8 mouse cellular contexts compared by ENCODE assay signal in genomic region chr1:46970470-46970869, GRCm38 (mm10).
A peak's percentile ranks its signal among the peaks of the same experiment; 100 is the strongest.
DNase-seq lines count a peak whose midpoint lies in the region; ATAC-seq and TF ChIP-seq lines count a peak whose summit lies in the region.
"Had no signal": no experiment of that assay in that cellular context is flagged by ENCODE, and none has a peak within 500 bp of the region (broad histone marks: within the 10 kb centered on the region; RNA-seq: fewer than 3 reads in every experiment).

No protein-coding gene starts in this region.

- no peak overlapping the region for H3K4me2 ChIP-seq in midbrain, postnatal 0 days (ENCODE audit: low read depth, low read length, poor library complexity, severe bottlenecking)
- no peak overlapping the region for H3K4me2 ChIP-seq in midbrain, embryonic 13.5 days (replicated peaks)
- H3K4me2 ChIP-seq in heart, embryonic 12.5 days: peak overlapping the region; percentile 33
- no peak overlapping the region for H3K4me2 ChIP-seq in liver, embryonic 14.5 days (ENCODE audit: low read depth)
- H3K4me2 ChIP-seq: neural tube, embryonic 12.5 days had no signal

- ATAC-seq in midbrain, postnatal 0 days (ENCODE audit: low FRiP score): no peak
- no peak for ATAC-seq in midbrain, embryonic 13.5 days
- ATAC-seq in Patski: peak; percentile 54
- no peak for ATAC-seq in heart, embryonic 12.5 days (ENCODE audit: insufficient number of reproducible peaks, low FRiP score)
- no peak for ATAC-seq in liver, embryonic 14.5 days (ENCODE audit: insufficient read depth)

- POLR2A ChIA-PET in Patski (lab: Charles Lee): no interaction called here

- peak; percentile 68 for TF ChIP-seq CTCF in midbrain, postnatal 0 days (IDR thresholded peaks at IDR 0.05)
- peak; percentile 62 for TF ChIP-seq CTCF in Patski (IDR thresholded peaks at IDR 0.05)
- TF ChIP-seq CTCF in liver, embryonic 14.5 days (IDR thresholded peaks at IDR 0.05; ENCODE audit: low read depth): peak; percentile 46

- H3K27me3 ChIP-seq in midbrain, postnatal 0 days (ENCODE audit: insufficient read depth, low read length): no peaks in the 10 kb centered on the region
- no peaks in the 10 kb centered on the region for H3K27me3 ChIP-seq in midbrain, embryonic 13.5 days
- H3K27me3 ChIP-seq in Patski: peaks cover 8% of the 10 kb centered on the region
- H3K27me3 ChIP-seq in heart, embryonic 12.5 days (replicated peaks): no peaks in the 10 kb centered on the region
- H3K27me3 ChIP-seq in liver, embryonic 14.5 days (ENCODE audit: control insufficient read depth, insufficient read depth, low read length): no peaks in the 10 kb centered on the region
- H3K27me3 ChIP-seq: neural tube, embryonic 12.5 days had no signal

- 51% methylated on average over 3 of the region's 3 CpGs for WGBS in midbrain, postnatal 0 days
- WGBS in midbrain, embryonic 13.5 days: 63% methylated on average over 3 of the region's 3 CpGs
- 18% methylated on average over 3 of the region's 3 CpGs for WGBS in heart, embryonic 12.5 days
- 33% methylated on average over 3 of the region's 3 CpGs for WGBS in liver, embryonic 14.5 days (ENCODE audit: insufficient replicate concordance)

- no peak for DNase-seq in midbrain, postnatal 0 days (ENCODE audit: low spot score)
- peak; percentile 4 for DNase-seq in Patski (ENCODE audit: low read depth, low spot score)
- peak; percentile 11 for DNase-seq in c-Kit-positive CD71-positive TER-119-positive erythroid progenitor cells, embryonic 14.5 days (ENCODE audit: low spot score)
- peak in 2 of 3 experiments; percentile 2 to 3 for DNase-seq in liver, embryonic 14.5 days (ENCODE audit: low read depth in 3 of 3, low spot score in 3 of 3)
- peak; percentile 17 to 73 for DNase-seq in spleen, postnatal 10 days (ENCODE audit: low spot score in 2 of 2)

- H3K4me3 ChIP-seq in midbrain, postnatal 0 days (ENCODE audit: low read depth, low read length): no peak overlapping the region
- H3K4me3 ChIP-seq in midbrain, embryonic 13.5 days (replicated peaks): no peak overlapping the region
- no peak overlapping the region for H3K4me3 ChIP-seq in heart, embryonic 12.5 days
- no peak overlapping the region for H3K4me3 ChIP-seq in liver, embryonic 14.5 days (ENCODE audit: insufficient read depth in 1 of 2, low read depth in 2 of 2, low read length in 2 of 2)
- H3K4me3 ChIP-seq: neural tube, embryonic 12.5 days had no signal

- no peaks in the 10 kb centered on the region for H3K36me3 ChIP-seq in midbrain, postnatal 0 days (ENCODE audit: insufficient read depth, low read length)
- H3K36me3 ChIP-seq in midbrain, embryonic 13.5 days: no peaks in the 10 kb centered on the region
- H3K36me3 ChIP-seq in heart, embryonic 12.5 days: no peaks in the 10 kb centered on the region
- no peaks in the 10 kb centered on the region for H3K36me3 ChIP-seq in liver, embryonic 14.5 days (replicated peaks; ENCODE audit: control insufficient read depth, insufficient read depth, low read depth)
- H3K36me3 ChIP-seq: neural tube, embryonic 12.5 days had no signal

- TF ChIP-seq EP300 in liver, embryonic 14.5 days (IDR thresholded peaks at IDR 0.05; ENCODE audit: low read depth): no peak

- no peak overlapping the region for H3K27ac ChIP-seq in midbrain, postnatal 0 days (ENCODE audit: low read depth, low read length)
- no peak overlapping the region for H3K27ac ChIP-seq in midbrain, embryonic 13.5 days
- no peak overlapping the region for H3K27ac ChIP-seq in heart, embryonic 12.5 days (ENCODE audit: poor library complexity, severe bottlenecking)
- H3K27ac ChIP-seq in liver, embryonic 14.5 days: no peak overlapping the region
- H3K27ac ChIP-seq: neural tube, embryonic 12.5 days had no signal

- CTCF ChIA-PET in Patski (lab: Charles Lee): interaction anchor here (0.7 to 1.9 kb wide), 12 partner anchors 9 to 175 kb away, joined by 3 to 20 read pairs (median 4); no protein-coding TSS in a partner anchor

- in situ Hi-C loops in Patski (cut with MboI; ENCODE audit: low pct_unique_long_range_greater_than_20kb): no loop called here

- no peaks in the 10 kb centered on the region; the same call in 1 of the 2 replicates for H3K4me1 ChIP-seq in midbrain, postnatal 0 days (ENCODE audit: insufficient read depth, low read length)
- H3K4me1 ChIP-seq in midbrain, embryonic 13.5 days (replicated peaks): peaks cover 4% of the 10 kb centered on the region; the same call in 1 of the 2 replicates
- H3K4me1 ChIP-seq in heart, embryonic 12.5 days (replicated peaks): peaks cover 4% of the 10 kb centered on the region; the same call in 1 of the 2 replicates
- no peaks in the 10 kb centered on the region for H3K4me1 ChIP-seq in liver, embryonic 14.5 days (replicated peaks; ENCODE audit: control insufficient read depth in 2 of 2, insufficient read depth in 2 of 2, low read length in 1 of 2)
- H3K4me1 ChIP-seq: neural tube, embryonic 12.5 days had no signal

- H3K9me3 ChIP-seq in midbrain, postnatal 0 days (ENCODE audit: low read length): no peaks in the 10 kb centered on the region
- no peaks in the 10 kb centered on the region for H3K9me3 ChIP-seq in midbrain, embryonic 13.5 days
- no peaks in the 10 kb centered on the region for H3K9me3 ChIP-seq in heart, embryonic 12.5 days (replicated peaks)
- H3K9me3 ChIP-seq in liver, embryonic 14.5 days (ENCODE audit: control insufficient read depth, low read length): no peaks in the 10 kb centered on the region
- H3K9me3 ChIP-seq: neural tube, embryonic 12.5 days had no signal

- H3K9ac ChIP-seq in midbrain, postnatal 0 days (replicated peaks; ENCODE audit: low read length, poor library complexity, severe bottlenecking): no peak overlapping the region
- no peak overlapping the region for H3K9ac ChIP-seq in midbrain, embryonic 13.5 days (replicated peaks)
- no peak overlapping the region for H3K9ac ChIP-seq in heart, embryonic 12.5 days
- H3K9ac ChIP-seq in liver, embryonic 14.5 days (replicated peaks): no peak overlapping the region
- H3K9ac ChIP-seq: neural tube, embryonic 12.5 days had no signal
